Mouse (Mus musculus): ENCODE data around the gene Psap. TPM values are rescaled to one million over a fixed set of nuclear protein-coding genes. Genes with fewer than 3 reads are reported as not detected.
"Not testable (repeated sequence)": the region's sequence is repeated elsewhere in the genome, so short reads cannot be mapped to it uniquely, and the experiment has no call there.

Psap gene
- polyA plus RNA-seq, 1 experiment from 2014 or later = 103 TPM

DNA sequence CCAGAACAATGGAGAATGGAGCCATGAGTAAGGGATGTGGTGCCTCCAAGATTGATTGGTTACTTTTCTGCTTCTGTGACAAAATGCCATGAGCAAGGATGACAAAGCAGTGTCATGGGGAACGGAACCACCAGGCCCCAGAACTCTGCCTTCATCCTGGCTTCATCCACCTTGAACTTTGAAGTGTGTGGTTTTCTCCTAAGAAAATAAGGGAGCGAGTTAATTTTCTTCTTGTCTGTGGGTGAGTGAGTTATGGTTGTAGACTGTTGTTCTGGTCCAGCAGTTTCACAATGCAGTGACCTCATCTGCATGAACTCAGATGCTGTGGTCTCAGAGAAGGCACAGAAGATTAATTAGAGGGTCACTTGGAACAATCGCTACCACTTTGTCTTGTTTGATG is 29.1 kb upstream of the Psap start:
- not testable (repeated sequence) for H3K36me3 ChIP-seq; H3K9me3 ChIP-seq; H3K4me2 ChIP-seq (replicated peaks); ATAC-seq (ENCODE audit: low FRiP score, low read depth); H3K27ac ChIP-seq; H3K4me1 ChIP-seq; H3K9ac ChIP-seq; H3K27me3 ChIP-seq; H3K4me3 ChIP-seq
- 85% methylated on average over 3 of the region's 3 CpGs for WGBS

DNA sequence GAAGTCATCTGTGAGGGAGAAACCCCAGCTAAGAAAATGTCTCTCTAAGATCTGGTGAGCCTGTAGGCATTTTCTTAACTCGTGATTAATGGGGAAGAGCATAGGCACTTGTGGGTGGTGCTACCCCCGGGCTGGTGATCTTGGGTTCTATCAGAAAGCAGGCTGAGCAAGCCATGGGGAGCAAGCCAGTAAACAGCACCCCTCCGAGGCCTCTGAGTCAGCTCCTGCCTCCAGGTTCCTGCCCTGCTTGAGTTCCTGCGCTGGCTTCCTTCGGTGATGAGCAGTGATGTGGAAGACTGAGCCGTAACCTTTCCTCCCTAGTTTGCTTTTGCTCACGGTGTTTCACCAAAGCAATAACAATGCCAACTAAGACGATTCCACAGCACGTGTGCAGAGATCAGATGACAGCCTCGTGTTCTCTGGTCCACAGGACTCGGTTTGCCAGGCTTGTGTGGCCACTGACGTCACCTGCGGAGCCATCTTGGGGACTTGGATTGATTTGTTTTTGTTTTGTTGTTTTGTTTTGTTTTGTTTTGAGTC is 26.9 kb upstream of the Psap start:
- WGBS = 80% methylated on average over 13 of the region's 13 CpGs
- Histone ChIP-seq H3K9me3 (no peaks in the 10 kb centered on the region), H3K4me2 (replicated peaks) (no peak overlapping the region), H3K36me3 (no peaks in the 10 kb centered on the region), H3K27ac (no peak overlapping the region), H3K4me1 (no peaks in the 10 kb centered on the region), H3K4me3 (no peak overlapping the region), H3K9ac (no peak overlapping the region), H3K27me3 (no peaks in the 10 kb centered on the region)
- ATAC-seq (ENCODE audit: low FRiP score, low read depth) = no peak

DNA sequence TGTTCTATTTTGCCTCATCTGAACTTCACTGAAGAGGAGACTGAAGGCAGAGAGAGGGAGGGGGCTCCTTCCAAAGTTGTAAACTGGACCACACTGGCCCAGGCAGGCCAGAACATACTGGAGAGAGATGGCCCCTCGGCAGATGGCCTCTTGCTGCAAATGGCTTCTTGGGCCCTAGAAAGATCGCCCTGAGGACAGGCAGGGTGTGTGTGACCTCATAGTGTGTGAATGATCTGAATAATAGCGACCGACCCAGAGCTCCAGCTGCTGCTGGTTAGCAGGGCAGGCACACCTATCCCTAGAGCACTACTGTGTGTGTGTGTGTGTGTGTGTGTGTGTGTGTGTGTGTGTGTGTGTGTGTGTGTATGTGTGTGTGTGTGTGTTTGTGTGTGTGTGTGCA is 25.2 kb upstream of the Psap start:
- Histone ChIP-seq H3K4me2 (replicated peaks) (no peak overlapping the region), H3K27ac (no peak overlapping the region), H3K27me3 (no peaks in the 10 kb centered on the region), H3K36me3 (no peaks in the 10 kb centered on the region), H3K9me3 (no peaks in the 10 kb centered on the region), H3K4me1 (no peaks in the 10 kb centered on the region), H3K4me3 (no peak overlapping the region), H3K9ac (no peak overlapping the region)
- WGBS = 62% methylated on average over 4 of the region's 4 CpGs
- no peak for ATAC-seq (ENCODE audit: low FRiP score, low read depth)

DNA sequence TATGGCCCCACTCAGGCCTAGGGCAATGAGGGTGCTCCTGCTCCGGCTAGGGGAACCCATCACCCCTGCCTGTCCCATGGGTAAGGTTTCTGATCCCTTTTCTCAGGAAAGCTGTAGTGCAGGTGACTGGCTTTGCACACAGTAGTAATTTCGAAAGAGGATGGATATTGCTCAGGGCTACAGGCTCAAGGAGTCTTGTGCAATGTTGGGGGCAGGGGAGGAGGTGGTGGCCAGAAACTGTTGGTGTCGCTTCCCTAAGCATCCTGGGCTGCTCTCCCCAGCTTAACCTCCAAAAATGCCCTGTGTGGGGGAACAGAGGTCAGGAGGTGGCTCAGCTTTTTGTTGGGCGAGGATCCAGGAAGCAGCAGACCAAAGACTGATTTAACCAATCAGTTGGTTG is 24.8 kb upstream of the Psap start:
- WGBS = 64% methylated on average over 4 of the region's 4 CpGs
- ATAC-seq (ENCODE audit: low FRiP score, low read depth) = no peak
- H3K4me2 ChIP-seq (replicated peaks) = no peak overlapping the region

DNA sequence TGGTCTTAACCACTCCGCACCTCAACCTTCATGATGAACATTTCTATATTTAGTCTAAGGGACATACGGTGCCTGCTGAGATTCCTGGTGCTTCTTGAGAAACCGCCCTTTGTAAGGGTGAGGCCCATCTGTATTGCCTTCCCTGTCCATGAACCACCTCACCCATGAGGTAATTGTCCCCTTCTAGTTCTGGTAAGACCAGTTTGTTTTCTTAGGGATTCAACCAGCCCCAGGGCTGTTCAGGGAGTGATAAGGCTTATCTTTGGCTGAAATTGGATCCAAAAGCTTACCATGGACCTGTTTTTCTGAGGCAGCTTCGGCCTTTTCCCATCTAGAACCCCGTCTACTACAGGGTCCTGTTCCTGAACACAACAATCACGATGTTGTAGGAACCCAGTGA is 21.3 kb upstream of the Psap start:
- no peak for ATAC-seq (ENCODE audit: low FRiP score, low read depth)
- no peaks in the 10 kb centered on the region for H3K4me1 ChIP-seq
- no peaks in the 10 kb centered on the region for H3K36me3 ChIP-seq
- H3K4me3 ChIP-seq = no peak overlapping the region
- H3K27me3 ChIP-seq = no peaks in the 10 kb centered on the region
- H3K27ac ChIP-seq = no peak overlapping the region
- H3K9me3 ChIP-seq = no peaks in the 10 kb centered on the region
- WGBS = 90% methylated on average over 6 of the region's 6 CpGs
- H3K9ac ChIP-seq = no peak overlapping the region
- H3K4me2 ChIP-seq (replicated peaks) = no peak overlapping the region

More for the DNA sequence above, 24.8 kb upstream of the Psap start:
- Histone ChIP-seq H3K9me3 (no peaks in the 10 kb centered on the region), H3K9ac (no peak overlapping the region), H3K27me3 (no peaks in the 10 kb centered on the region), H3K4me3 (no peak overlapping the region), H3K36me3 (no peaks in the 10 kb centered on the region), H3K4me1 (no peaks in the 10 kb centered on the region), H3K27ac (no peak overlapping the region)

DNA sequence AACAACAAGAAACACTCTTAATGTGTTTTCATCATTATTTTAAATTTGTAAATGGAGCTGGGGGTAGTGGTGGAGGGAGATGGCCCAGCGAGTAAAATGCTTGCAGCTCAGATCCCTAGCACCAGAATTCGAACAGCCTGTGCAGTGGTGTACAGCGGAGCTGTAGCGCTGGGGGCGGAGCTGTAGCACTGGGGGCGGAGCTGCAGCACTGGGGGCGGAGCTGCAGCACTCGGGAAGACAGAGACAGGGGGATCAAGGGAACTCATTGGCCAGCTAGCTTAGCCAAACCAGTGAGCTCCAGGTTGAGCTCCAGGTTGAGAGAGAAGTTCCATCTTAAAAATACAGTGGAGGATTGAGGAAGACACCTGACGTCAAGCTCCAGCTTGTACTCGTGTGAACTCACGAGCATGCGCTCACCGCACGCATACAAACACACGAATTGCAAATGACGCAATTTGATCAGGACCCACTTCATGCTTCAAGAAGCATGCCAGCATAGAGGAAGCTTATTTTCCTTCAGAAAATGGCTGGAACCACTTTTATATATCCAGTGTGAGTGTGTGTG is 20.1 kb upstream of the Psap start:
- Histone ChIP-seq H3K4me2 (replicated peaks) (no peak overlapping the region), H3K4me3 (no peak overlapping the region), H3K4me1 (peaks cover 1% of the 10 kb centered on the region), H3K36me3 (no peaks in the 10 kb centered on the region), H3K9ac (no peak overlapping the region), H3K27me3 (no peaks in the 10 kb centered on the region), H3K27ac (no peak overlapping the region), H3K9me3 (no peaks in the 10 kb centered on the region)
- 59% methylated on average over 16 of the region's 16 CpGs for WGBS
- no peak; the same call in 1 of the 2 replicates for ATAC-seq (ENCODE audit: low FRiP score, low read depth)

DNA sequence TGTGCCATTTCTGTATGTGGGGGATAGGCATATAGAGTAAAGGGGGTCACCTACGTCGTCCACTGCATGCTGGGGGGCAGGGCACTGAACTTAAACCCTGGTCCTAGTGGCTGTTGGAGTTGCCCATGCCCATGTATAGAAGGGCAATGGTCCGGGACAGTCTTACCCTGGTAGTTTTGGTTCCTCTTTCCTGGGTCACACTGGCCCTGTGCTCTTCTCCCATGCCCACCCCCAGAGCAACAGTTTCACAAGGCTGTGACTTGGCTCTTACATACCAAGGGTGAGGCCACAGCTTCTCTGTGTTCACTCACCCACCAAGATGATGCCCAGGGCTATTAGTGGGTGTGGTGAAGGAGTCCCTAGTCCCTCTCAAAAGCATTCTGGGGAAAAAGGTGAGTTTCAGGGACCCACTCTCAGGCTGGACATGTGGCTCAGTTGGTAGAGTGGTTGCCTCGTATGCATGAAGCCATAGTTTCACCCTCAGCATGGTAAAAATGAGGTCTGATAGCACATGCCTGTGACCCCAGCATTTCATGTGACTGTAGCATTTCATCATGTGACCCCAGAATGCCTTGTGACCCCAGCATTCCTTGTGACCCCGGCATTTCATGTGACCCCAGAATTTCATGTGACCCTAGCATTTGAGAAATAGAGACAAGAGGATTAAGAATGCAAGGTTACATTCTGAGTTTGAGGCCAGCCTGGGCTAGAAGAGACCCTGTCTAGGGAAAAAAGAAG is 16.7 kb upstream of the Psap start:
- H3K4me2 ChIP-seq (replicated peaks) = no peak overlapping the region
- H3K36me3 ChIP-seq = no peaks in the 10 kb centered on the region
- no peak overlapping the region for H3K9ac ChIP-seq
- H3K4me3 ChIP-seq = no peak overlapping the region
- no peak for ATAC-seq (ENCODE audit: low FRiP score, low read depth)
- WGBS = 86% methylated on average over 5 of the region's 5 CpGs
- no peaks in the 10 kb centered on the region for H3K9me3 ChIP-seq
- H3K4me1 ChIP-seq = peaks cover 8% of the 10 kb centered on the region
- H3K27me3 ChIP-seq = no peaks in the 10 kb centered on the region
- H3K27ac ChIP-seq = no peak overlapping the region

DNA sequence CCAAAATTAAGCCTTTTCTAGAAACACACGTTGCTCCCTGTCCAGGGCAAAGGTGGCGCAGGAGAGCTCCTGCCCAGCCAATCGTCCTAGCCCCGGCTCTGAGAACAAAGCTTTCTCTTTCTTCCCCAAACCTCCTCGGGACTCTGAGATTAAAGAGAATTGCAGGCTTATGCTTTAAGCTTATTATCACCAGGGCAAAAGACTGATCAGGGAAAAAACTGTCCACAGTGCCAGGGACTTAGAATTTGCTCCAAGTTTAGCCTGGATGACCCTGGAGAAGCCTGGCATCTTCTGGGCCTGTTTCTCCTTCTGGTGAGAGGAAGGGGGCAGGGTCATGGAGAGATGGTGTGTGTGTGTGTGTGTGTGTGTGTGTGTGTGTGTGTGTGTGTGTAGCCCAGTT is 15.9 kb upstream of the Psap start:
- 43% methylated on average over 5 of the region's 5 CpGs for WGBS
- Histone ChIP-seq H3K36me3 (no peaks in the 10 kb centered on the region), H3K27ac (no peak overlapping the region), H3K4me3 (no peak overlapping the region), H3K4me1 (peaks cover 8% of the 10 kb centered on the region), H3K9me3 (no peaks in the 10 kb centered on the region), H3K27me3 (no peaks in the 10 kb centered on the region), H3K4me2 (replicated peaks) (no peak overlapping the region), H3K9ac (no peak overlapping the region)
- ATAC-seq (ENCODE audit: low FRiP score, low read depth) = no peak

DNA sequence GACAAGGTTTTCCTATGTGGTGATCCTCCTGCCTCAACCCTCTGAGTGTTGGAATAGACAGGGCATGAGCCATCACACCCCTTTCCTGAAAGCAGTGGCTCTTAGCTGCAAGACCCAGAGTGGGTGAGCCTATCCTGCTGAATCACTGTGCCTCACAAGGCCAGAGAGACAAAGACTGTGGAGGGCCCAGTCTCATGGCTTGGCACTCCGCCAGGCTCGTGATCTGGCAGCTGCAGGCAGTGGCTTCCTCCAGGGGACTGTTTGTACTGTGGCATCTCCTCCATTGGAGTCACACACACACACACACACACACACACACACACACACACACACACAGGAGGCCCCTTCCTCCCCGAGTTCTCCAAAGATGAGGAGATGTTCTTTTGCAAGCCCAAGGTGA is 15.0 kb upstream of the Psap start:
- no peak overlapping the region for H3K9ac ChIP-seq
- no peak overlapping the region for H3K4me2 ChIP-seq (replicated peaks)
- WGBS = 37% methylated on average over 3 of the region's 3 CpGs
- peak; percentile 87 for ATAC-seq (ENCODE audit: low FRiP score, low read depth)
- no peaks in the 10 kb centered on the region for H3K9me3 ChIP-seq
- H3K36me3 ChIP-seq = no peaks in the 10 kb centered on the region
- peaks cover 8% of the 10 kb centered on the region for H3K4me1 ChIP-seq
- H3K4me3 ChIP-seq = no peak overlapping the region
- H3K27ac ChIP-seq = peak overlapping the region; percentile 15; the same call in 1 of the 2 replicates
- H3K27me3 ChIP-seq = no peaks in the 10 kb centered on the region

DNA sequence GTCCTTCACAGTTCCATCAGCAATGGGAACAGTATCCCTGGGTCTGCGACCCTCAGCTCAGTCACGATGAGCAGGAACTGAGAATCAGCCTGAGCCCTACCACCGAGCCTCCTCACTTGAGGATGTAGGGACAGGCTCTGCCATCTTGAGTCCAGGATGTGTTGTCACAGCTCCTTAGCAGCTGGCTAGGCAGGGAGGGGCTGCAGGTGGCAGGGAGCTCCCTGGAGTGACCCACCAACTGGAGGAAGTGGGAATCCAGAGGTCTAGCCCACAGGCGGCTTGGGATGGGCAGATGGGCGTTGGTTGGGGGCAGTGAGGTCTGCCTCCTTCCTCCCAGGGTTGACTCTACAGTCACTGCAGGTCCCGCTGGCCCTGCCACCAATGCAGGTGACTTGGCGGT is 14.1 kb upstream of the Psap start:
- Histone ChIP-seq H3K9me3 (no peaks in the 10 kb centered on the region), H3K9ac (no peak overlapping the region), H3K4me3 (no peak overlapping the region), H3K4me1 (peaks cover 8% of the 10 kb centered on the region), H3K27me3 (no peaks in the 10 kb centered on the region), H3K27ac (no peak overlapping the region), H3K4me2 (replicated peaks) (no peak overlapping the region), H3K36me3 (no peaks in the 10 kb centered on the region)
- WGBS = 80% methylated on average over 7 of the region's 7 CpGs
- ATAC-seq (ENCODE audit: low FRiP score, low read depth) = no peak

DNA sequence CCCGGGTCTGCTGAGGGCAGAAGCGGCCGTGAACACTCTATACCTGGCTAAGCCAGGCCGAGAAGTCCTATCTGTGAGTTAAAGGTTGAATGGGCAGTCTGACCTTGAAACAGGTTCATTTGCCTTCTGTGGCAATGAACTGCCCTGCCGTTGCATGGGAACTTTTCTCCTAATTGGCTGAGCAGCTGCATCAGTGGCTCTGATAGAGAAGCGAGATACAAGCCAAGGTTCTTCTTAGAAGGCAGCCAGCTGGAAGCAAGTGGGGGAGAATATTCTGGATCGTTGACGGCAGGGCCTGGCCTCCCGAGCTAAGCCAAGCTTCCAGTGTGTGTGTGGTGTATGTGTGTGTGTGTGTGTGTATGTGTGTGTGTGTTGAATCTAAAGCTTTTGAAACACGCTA is 12.2 kb upstream of the Psap start:
- no peaks in the 10 kb centered on the region for H3K36me3 ChIP-seq
- H3K4me3 ChIP-seq = no peak overlapping the region
- H3K9ac ChIP-seq = no peak overlapping the region
- WGBS = 80% methylated on average over 10 of the region's 10 CpGs
- no peak overlapping the region for H3K27ac ChIP-seq
- no peaks in the 10 kb centered on the region for H3K27me3 ChIP-seq
- ATAC-seq (ENCODE audit: low FRiP score, low read depth) = no peak
- peaks cover 8% of the 10 kb centered on the region for H3K4me1 ChIP-seq
- H3K9me3 ChIP-seq = no peaks in the 10 kb centered on the region
- no peak overlapping the region for H3K4me2 ChIP-seq (replicated peaks)

DNA sequence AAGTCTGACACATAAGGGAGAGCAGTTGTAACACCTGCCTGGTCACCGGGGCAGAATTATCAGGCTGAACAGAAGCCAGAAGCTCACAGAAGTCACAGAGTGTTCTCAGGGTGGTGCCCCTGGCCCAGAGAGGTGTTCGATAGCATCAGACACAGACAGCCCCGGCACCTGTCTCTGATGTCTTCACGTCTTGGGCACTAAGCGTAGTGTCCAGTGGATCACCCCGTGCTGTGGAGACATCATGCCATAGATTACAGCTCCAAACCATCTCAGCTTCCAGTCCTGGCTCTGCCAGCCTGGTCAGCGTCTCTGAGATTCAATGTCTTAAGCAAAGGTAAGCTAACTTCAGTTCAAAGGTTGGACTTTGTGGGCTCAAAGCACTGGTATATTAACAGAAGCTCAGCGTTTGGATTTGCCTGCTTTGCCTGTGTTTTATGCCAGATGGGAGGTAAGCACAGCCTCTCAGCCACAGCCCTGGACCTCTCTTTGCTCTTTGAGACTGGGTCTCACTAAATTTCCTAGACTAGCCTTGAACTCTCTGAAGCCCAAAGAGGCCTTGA is 10.5 kb upstream of the Psap start:
- Histone ChIP-seq H3K4me3 (no peak overlapping the region), H3K9me3 (no peaks in the 10 kb centered on the region), H3K36me3 (no peaks in the 10 kb centered on the region), H3K4me1 (peaks cover 8% of the 10 kb centered on the region), H3K4me2 (replicated peaks) (no peak overlapping the region), H3K27ac (no peak overlapping the region), H3K9ac (no peak overlapping the region), H3K27me3 (no peaks in the 10 kb centered on the region)
- WGBS = 86% methylated on average over 8 of the region's 8 CpGs
- no peak for ATAC-seq (ENCODE audit: low FRiP score, low read depth)

Measured in limb, embryonic 13.5 days (tissue).